Mouse (Mus musculus) liver (tissue): ENCODE measurements around the gene Tpbgl.

Experiments used
- DNase-seq: peaks from one replicate; pipeline ENCODE4 v3.0.0-alpha.2; 2020; ENCODE audit warnings: mixed read lengths

Tpbgl gene

DNA sequence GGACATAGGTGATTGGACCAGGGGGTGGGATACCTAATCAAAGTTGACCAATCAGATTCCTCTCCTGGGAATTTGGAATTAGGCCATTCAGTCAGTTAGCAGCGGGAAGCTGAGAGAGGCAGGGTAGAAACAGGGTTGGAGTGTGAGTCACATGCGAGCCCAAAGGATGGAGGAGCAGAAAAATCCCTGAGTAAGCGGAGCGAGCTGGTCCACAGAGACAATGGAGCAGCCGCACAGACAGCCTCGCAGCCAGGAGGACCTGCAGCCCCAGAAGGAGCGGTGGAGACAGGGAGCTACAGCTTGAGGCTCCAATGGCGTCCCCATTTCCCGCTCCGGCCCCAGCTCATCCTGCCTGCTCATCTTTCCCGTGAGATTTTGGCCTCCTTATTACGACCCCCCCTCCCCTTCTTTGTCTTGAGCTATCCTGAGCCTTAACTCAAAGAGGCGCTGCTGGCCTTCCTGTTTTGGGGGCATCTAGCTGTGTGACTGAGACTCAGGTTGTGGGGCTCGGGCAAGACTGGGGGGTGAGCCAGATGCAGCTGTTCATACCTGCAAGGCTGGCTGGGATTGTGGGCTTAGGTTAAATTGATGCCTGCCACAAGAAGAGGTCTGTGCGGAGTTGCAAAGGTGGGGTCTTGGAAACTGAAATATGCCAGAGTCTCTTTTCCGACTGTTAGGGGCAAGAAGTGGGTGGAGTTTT is 47.3 kb downstream of the Tpbgl start:
- DNase-seq, result no peak

- no peak for DNase-seq
These were observed 48.7 kb downstream of the Tpbgl start for GRCm38 (mm10) chr7:99578246-99578645.
